Mouse (Mus musculus) pancreas, adult 10 weeks (tissue): ENCODE measurements around the gene Snrk. TPM values are rescaled to one million over a fixed set of nuclear protein-coding genes. Genes with fewer than 3 reads are reported as not detected.

Source experiments
- polyA plus RNA-seq: library from polyadenylated mRNA; stranded (reverse); fragments of 350-450 nt; fragmentation: Illumina TruSeq; extraction: RNeasy Lipid Tissue Mini Kit (QIAGEN cat#74804); gene quantifications from one replicate; pipeline ENCODE4 v1.2.3, GENCODE M21; 2015; ENCODE audit warnings: low read depth, low replicate concordance; ENCODE audit not compliant: insufficient read depth

Gene Snrk
- 28.0 TPM for polyA plus RNA-seq

DNA sequence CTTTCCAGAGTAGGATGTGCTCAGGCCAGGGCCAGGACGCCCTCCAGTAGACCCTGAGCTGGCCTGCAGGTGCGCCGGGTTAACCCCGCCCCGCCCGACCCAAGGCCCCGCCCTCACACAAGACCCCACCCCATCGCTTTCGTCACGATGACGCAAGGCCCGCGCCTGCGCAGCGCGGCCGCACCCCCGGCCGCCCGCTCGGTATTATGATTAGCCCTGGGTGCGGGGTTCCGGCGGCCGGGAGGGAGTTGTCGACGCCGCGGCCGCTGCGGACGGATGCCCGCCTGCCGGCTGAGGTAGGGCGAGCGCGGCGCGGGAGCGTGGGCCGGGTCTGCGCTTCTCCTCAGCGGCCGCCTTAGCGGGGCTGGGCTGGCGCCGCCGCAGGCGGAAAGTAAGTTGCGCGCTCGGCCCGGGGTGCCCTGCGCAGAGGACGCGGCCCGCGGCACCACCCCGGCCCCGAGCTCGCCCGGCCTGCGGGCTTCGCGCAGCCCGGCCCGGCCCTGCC, at the start of gene Snrk:
Snrk (plus strand) TSS at position 155 of the 505 bp plus-strand sequence.

Other genes with a start within 250 kb of the Snrk start
- gene Ackr2, start 218.9 kb upstream of the Snrk start, polyA plus RNA-seq: 0.96 TPM
- not detected for gene Cyp8b1, start 201.0 kb upstream of the Snrk start, polyA plus RNA-seq
- gene Fam198a, start 166.3 kb upstream of the Snrk start, polyA plus RNA-seq: 1.4 TPM
- 8.9 TPM for gene Pomgnt2, start 120.2 kb upstream of the Snrk start, polyA plus RNA-seq
- gene Ano10, start 177.2 kb downstream of the Snrk start, polyA plus RNA-seq: 10.9 TPM
- gene Abhd5, start 234.3 kb downstream of the Snrk start, polyA plus RNA-seq: 4.7 TPM